Mouse (Mus musculus): ENCODE measurements around the gene Galnt10.

Galnt10 gene

DNA sequence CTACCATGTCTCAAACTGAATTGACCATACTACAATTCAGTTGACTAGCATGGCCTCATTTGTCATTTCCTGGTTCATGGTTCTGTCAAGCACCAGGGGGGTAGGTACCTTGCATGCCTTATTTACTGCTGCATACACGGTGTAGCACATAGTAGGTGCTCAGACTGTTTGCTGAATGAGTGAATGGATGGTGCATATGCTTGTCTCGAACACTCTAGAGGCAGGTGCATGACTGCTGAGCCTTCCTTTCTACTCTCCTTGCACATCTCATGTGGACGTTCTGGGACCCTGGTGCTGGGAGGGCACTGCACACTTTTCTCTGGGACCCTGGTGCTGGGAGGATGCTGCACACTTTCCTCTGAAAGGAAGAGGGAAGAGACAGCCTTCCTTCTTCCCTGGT is 13.0 kb downstream of the Galnt10 start:
- DNase-seq (ENCODE audit: low read depth, low spot score), result no peak

DNA sequence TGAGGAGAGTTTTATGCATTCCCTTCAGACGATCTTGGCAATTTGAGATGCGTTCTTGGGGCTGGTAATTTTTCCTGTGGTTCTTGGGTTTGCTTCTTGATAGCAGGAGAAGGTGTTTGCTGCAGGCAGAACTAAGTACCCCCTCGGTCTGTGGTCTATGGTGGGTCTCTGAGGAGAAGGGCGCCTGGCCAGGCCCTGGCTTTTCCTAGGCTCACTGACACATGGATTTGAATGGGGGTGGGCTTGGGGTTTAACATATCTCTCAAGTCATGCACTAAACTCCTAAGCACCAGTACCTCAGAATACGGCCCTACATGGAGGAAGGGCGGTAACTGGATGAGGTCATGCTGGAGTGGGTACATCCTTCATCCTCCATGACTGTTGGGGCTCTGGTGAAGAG is 13.5 kb downstream of the Galnt10 start:
- no peak for DNase-seq (ENCODE audit: low read depth, low spot score)

DNA sequence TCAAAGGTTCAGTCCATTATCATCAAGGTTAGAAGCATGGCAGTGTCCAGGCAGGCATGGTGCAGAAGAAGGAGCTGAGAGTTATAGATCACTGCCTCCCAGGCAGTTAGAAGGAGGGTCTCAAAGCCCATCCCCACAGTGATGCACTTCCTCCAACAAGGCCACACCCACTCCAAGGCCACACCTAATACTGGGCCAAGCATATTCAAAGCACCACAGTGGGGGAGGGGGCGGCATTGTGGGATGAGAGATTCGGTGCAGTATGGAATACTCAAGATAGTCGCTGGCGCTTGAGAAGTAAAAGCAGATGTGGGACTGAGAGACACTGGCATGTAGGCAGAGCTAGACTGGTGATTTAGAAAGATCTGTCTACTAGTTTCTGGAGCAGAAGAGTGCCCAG is 14.9 kb downstream of the Galnt10 start:
- DNase-seq (ENCODE audit: low read depth, low spot score), result no peak

DNA sequence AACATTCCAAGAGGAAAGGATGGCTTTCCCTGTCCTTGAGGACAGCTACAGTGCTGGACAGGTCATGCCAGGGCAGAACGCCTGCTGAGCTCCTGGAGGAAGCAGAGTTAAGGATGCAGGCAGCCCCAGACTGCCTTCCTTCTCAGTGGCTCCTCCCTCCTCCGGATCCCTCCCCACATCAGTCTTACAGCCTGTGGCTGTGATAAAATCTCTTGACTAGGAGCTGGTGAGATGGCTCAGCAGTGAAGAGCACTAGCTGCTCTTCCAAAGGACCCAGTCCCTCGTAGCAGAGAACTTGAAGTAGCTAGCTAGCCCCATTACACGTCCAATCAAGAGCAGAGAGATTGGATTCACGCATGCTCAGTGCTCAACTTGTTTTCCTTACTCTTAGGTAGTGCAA is 15.6 kb downstream of the Galnt10 start:
- no peak for DNase-seq (ENCODE audit: low read depth, low spot score)

DNA sequence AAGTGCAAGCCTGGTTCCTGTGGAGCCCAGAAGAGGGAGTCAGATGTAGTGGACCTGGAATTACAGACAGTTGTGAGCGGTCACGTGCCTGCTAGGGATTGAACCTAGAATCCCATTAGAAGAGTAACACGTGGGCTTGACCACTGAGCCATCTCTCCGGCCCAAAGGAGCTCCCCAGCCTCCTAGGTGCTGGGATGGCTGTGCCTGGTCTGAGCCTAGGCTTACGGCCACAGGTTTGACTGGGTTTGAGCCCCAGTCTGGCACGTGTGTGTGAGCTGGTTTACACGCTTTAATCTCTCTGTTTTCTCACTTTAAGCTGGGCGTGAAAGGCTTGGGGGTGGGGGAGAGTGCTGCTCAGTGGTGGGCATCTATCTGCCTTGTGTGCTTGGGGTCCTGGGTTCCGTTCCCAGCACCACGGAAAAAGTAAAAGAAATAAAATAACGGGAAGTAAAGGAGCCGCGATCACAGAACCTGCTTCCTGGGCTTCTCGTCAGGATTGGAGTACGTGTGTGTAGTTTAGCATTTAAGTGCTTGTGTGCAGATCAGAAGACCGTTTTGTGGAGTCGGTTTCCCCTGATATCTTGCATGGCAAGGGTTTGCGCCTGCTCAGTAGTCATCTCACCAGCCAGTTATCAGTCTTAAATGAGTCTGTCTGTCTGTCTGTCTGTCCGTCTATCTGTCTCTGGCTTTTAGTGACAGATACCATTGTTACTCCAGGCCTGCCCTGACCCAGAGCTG is 16.4 kb downstream of the Galnt10 start:
- DNase-seq (ENCODE audit: low read depth, low spot score), result no peak

DNA sequence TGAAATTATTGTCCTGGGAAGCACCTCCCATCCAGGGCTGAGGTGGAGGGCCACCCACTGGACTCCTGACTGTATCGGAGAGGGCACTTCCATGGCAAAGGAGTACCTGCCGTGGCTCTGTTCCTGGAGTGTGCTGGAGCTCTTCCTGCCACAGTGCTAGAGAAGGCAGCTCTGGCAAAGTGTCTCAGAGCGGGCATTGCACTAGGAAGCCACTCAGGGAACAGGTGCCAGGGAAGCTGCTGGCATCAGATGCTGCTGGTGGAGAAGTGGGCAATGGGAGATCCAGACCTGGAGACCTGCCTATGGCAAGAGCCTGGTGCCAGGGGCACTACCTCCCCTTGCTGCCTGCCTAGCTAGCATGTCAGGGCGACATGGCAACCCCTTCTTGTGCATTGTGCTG is 17.0 kb downstream of the Galnt10 start:
- no peak for DNase-seq (ENCODE audit: low read depth, low spot score)

DNA sequence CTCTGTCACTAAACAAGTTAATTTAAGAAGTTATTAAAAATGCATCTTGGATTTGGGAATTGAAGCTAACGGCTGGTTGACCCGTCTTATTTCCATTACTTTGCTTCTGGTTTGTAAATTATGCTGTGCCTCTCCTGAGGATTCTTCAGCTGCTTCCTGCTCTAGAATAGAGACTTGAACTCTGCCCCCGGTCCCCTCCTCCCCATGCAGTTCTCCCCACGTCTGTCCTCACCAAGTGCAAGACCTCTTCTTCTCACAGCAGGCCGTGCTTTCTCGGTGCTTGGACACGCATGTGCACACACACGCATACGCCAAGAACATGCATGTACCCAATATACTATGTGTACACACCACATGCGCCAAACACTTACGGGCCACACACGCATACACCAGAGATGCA is 18.0 kb downstream of the Galnt10 start:
- no peak for DNase-seq (ENCODE audit: low read depth, low spot score)

DNA sequence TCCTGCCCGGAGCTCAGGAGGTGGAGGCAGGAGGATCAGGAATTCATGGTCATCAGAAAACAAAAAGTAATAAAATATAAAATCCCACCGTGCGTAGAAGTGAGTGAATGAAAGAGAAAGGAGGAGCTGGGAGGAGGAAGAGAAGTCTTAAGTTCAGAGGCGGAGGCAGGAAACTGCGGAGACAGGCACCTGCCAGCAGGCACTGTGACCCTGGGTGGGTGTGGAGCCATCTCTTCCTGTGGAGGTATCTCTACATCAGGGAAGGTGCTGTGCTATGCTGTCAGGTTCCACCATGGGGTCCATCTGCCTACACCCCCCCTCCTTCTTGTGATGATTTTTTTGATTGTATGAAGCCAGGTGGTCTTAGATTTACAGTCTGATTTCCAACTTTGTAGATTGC is 19.5 kb downstream of the Galnt10 start:
- DNase-seq (ENCODE audit: low read depth, low spot score), result no peak

DNA sequence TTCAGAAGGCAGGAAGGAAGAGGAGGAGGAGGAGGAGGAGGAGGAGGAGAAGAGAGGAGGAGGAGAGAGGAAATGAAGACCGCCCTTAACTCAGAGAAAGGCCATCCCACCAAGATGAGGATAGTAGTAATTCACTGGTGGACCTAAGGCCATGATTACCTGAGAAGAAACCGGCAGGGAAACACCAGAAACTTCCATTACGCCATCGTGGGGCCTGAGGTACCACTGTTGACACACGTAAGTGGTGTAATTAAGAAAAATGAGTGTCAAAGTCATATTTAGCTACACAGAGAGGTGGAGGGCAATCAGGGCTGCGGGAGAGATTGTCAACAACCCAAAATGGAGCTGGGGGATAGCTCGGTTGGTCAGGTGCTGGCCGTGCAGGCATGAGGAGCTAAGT is 23.0 kb downstream of the Galnt10 start:
- DNase-seq (ENCODE audit: low read depth, low spot score), result no peak

DNA sequence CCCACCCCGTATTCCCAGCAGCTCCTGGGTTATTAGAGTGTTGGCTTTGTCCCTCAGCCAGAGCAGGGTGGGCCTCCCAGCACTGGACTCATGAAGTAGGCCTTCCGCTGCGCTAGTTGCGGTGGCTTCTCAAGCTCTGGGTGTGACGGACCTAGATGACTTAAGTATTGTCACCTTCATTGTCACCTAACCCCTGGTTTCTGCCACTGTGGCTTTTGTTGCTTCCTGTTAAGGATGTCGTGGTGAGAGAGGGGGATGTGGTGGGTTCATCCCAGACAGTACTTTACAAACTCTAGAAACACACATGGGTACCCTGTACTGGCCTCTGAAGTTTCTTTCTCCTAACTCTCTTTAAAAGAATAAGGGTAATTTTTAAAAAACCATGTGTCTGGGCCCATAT is 24.3 kb downstream of the Galnt10 start:
- DNase-seq (ENCODE audit: low read depth, low spot score), result no peak

DNA sequence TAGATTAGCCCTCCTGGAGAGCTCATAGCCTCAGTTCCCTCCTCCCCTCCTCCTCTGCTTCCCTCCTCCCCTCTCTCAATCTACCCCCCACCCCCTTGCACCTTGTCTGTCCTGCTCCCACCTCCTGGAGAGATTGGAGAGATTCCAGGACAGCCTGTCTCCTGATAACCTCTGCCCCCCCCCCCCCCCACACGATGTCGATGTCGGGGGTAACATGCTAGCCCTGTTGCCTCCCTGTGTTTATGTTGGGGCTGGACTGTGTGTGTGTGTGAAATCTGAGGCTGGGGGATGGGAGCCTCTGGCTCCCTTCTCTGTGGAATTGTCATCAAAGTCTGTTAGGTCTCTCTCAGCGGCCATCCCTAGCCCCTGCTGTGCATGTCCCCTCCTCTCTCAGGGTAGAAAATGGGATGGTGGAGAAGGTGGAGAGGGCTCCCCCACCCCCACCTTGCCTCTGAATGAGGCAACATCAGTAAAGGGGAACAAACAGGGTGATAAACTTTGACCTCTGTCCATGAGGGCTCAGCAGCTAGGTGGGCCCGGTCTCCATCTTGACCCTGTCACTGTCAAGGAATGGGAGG is 26.0 kb downstream of the Galnt10 start:
- DNase-seq (ENCODE audit: low read depth, low spot score), result no peak

DNA sequence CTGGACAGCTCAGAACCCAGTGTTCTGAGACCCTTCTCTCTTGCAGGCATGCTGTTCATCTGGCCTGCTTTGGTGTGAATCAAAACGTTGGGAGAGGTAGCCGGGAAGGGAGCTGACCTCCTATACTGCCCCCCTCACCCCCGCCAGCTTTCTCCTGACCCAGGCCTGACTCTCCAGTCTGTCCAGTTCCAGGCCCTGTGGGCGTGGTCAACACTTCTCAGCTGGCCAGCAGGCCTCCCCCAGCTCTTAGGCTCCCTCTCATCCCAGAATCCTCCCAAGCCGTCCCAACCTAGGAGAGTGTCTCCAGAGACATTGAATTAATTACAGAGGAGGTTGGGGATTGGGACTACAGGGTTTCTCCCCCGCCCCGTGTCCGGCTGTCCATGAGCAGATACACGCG is 26.6 kb downstream of the Galnt10 start:
- DNase-seq (ENCODE audit: low read depth, low spot score), result no peak

DNA sequence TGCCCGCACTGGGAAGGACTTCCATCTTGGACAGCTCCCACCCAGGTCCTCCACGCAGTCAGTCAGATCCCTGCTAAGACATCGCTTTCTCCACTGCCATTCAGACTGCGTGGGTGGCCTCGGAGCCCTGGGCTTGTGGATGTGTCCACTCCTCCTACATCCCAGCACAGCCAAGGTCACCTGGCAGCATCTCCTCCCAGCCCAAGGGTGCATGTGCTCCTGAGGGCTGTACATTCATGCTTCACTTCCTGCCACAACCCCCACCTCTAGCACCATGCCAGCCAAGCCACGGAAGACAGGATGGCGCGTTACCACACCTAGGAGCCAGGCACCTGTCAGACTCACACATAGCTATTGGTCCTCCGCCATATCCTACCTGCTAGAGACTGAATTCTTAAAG is 27.8 kb downstream of the Galnt10 start:
- DNase-seq (ENCODE audit: low read depth, low spot score), result no peak

DNA sequence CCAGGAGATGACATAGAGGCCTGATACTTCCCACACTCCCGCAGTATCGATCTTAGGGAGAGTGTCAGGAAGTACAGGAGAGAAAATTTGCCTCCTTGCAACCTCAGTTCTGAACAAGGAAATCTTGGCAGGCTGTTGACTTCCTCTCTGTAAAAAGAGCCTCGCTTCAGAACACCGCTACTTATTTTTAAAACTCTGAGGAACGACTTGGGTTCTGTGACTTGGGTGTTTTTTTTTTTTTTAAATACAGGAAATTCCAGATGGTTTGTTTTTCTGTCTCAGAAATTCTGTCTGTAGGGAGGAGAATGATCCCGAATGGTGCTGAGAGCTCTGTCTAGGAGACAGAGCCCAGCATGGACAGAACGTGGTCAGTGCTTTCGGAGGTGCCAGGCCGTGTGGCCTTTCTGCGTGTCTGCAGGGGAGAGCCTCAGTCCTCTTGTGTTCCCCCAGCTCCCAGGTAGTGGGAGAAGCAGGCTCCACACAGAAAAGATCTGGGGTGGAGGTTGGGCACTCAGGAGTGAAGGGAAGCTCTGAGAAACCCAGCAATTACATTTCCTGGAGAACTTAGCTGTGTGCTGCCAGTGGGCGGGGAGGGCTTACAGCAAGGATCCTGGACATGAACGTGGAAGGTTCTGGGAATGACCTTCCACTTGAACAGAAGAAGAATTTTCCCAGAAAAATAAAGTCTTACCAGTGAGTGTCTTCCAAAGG is 28.9 kb downstream of the Galnt10 start:
- no peak for DNase-seq (ENCODE audit: low read depth, low spot score)

DNA sequence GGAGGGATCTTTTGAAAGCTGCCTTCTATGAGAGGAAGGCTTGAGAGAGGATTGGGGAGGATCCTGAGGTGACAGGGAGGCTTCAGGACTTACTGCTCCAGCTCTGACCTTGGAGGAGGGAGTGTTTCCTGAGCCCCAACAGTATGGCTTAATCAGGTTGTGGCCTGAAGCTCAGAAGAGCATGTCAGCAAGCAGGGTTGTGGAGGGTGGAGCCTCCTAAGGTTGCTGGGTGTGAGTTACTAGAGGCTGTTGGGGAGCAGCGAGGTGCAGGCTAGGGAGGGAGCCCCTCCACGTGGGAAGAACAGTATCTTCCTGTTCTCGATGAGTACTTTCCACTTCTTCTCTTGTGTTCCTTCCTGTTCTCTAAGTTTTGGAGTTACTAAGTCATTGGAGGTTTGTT is 32.0 kb downstream of the Galnt10 start:
- DNase-seq (ENCODE audit: low read depth, low spot score), result no peak

DNA sequence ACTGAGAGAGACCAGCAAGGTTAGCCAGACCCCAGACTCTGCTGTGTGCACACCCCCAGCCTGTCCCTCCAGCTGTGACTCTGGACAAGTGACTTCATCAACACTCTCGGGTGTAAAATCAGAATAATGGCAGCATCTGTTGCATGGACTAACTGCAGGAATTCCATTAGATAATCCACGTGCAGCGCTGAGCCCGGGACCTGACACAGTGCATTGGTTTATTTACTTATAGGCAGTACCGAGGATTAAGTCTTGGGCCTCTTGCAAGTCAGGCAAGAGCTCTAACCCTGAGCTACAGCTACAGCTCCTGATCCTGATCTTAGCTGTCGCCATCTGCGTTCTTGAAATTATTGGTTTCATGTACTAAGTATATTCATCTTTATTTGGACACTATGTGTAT is 37.3 kb downstream of the Galnt10 start:
- DNase-seq (ENCODE audit: low read depth, low spot score), result no peak

DNA sequence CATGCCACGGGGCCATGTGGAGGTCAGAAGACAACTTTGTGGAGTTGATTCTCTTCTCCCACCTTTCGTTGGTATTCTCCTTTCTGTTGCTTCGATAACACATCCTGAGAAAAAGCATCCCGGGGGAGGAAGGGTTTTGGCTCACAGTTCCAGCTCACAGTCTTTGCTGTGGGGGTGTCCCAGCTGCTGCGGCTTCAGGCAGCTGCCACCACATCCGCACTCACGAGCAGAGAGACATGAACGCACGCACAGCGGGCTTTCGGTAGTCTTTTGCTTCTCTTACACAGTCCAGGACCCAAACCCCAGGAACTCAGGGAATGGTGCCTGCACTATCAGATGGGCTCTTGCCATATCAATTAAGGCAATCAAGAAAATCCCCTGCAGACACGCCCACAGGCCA is 37.9 kb downstream of the Galnt10 start:
- no peak for DNase-seq (ENCODE audit: low read depth, low spot score)

DNA sequence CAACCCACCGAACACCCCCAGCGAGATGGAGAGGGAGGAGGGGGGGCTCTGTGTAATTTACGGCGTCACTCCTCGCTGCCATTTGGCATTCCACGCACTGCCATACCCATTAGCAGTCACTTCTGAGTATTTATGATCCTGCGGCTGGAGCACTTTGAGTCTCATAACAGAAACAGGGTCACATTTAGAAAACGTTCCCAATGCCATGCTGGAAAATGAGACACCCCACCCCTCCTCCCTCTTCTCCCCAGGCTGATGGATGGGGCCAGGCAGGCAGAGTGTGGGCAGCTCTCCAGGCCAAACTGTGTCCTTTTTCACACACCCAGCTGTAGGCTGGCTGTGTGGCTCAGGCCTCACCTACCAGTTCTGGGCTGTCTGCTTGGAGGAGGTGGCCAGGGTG is 38.7 kb downstream of the Galnt10 start:
- DNase-seq (ENCODE audit: low read depth, low spot score), result no peak

DNA sequence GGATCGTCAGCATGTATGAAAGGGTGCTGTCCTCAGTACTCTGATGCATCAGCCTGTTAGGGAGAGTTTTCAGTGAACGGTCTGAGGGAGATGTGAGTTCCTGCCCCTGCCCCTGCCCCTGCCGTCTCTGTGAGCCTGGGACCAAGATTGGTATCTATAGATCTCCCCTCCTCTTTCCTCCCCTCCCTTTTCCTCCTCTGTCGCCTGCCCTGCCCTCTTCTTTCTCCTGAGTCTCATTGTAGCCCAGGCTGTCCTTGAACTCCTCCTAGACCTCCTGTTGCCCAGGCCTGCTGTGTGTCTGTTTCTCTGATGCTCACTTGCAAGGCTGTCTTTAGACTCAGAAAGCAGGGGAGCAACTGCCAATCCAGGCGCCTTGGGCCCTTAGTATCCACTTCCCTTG is 39.6 kb downstream of the Galnt10 start:
- DNase-seq (ENCODE audit: low read depth, low spot score), result no peak

DNA sequence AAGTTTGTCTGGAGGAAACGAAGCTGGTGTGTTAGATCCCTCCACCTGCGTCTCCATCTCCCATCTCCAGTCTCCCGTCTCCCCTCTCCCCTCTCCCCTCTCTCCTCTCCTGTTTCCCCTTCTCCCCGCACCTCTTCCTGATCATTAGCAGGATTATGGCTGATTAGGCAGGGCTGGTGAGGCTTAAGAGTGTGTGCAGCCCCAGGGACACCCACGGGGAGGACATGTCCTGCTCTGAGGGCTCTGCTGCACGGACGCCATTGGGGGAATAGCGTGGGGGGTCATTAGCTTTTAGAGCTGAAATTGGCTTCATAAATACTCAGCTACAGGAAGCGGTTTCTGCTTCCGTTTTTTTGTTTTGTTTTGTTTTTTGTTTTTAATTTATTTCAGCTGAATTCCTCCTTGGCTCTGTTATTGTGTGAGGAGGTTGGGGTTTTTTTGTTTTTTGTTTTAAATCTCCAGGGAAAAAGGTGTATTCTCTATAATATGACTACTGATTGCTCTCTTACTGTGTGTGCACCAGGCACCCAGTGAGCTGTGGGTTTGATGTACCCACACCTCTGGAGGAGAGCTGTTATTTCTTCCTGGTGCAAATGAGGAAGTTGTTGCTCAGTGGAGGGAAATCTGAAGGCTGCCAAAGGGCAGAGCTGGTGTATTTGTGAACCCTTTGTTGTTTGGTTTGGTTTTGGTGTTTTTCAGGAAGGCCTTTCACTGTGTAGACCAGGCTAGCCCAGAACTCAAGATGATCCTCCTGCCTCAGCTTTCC is 40.6 kb downstream of the Galnt10 start:
- DNase-seq (ENCODE audit: low read depth, low spot score), result no peak

DNA sequence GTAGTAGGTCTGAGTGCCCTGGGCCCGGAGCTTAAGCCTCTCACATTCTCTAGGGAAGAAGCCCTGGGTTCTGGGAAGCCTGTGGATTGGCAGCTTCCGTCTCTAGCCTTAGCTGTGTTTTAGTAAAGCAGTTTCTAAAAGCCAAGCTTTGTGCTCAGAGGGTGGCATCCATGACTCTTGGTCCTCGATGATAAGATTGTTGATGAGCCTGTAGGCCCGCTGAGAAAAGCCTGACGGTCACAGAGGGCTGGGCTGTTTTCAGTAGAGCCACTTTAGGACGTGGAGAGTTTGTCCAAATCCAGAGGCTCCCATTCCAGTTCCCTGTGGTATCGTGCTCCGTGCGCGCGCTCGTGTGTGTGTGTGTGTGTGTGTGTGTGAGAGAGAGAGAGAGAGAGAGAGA is 41.6 kb downstream of the Galnt10 start:
- DNase-seq (ENCODE audit: low read depth, low spot score), result no peak

DNA sequence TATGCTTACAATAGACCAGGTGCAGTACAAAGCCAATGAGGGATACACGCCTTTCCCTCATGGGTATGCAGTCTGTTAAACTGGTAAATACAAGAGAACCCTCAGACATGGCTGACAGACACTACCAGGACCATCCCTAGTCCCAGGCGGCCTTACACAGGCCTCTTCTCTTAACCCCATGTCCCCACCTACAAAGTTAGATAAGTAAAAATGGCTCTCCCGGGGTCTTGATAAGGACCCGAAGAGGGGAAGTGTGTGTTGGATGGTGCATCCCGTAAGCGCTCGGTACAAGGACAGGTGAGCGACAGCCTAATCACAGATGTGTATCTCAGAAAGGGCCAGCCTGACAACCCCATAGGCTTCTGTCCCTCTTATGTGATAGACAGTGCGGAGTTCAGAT is 42.0 kb downstream of the Galnt10 start:
- no peak for DNase-seq (ENCODE audit: low read depth, low spot score)
